Mouse (Mus musculus): ENCODE measurements around the gene Sh2d6. TPM values are rescaled to one million over a fixed set of nuclear protein-coding genes. Genes with fewer than 3 reads are reported as not detected.

The Sh2d6 gene
- polyA plus RNA-seq, 1 experiment: not detected

GRCm38 (mm10) chr6:72522288-72522687 lies 781 bp upstream of the Sh2d6 start:
- TF ChIP-seq CTCF (IDR thresholded peaks at IDR 0.05; ENCODE audit: low read depth, low read length) (no peak), POLR2A (IDR thresholded peaks at IDR 0.05; ENCODE audit: borderline replicate concordance, low read depth, low read length) (no peak)
- H3K27ac ChIP-seq (ENCODE audit: insufficient read depth, low read depth, low read length): peak overlapping the region; percentile 34
- peaks cover 27% of the 10 kb centered on the region for H3K4me1 ChIP-seq (ENCODE audit: control insufficient read depth, insufficient read depth, low read length)
- no peak overlapping the region for H3K4me3 ChIP-seq (ENCODE audit: insufficient read depth, low read length)

DNA sequence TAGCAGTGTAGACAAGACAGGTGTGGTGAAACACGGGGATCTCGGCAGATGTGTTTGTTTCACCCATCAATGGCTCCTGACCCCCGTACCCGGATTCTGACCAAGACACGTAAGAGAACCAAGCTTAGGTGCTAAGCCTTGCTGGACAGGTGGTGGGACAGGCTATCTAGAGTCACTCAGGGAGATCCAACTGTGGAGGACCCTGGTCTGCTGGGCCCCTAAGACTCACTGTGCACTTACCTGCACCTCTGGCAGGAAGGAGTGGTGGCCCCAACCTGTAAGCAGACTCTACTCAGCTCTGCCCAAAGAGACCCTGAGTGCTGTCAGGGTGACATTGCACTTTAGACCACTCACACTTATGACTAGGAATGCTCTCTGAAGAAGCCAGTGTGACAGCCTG lies 603 bp downstream of the Sh2d6 start:
- TF ChIP-seq CTCF (IDR thresholded peaks at IDR 0.05; ENCODE audit: low read depth, low read length): no peak
- no peak for TF ChIP-seq POLR2A (IDR thresholded peaks at IDR 0.05; ENCODE audit: borderline replicate concordance, low read depth, low read length)
- peaks cover 32% of the 10 kb centered on the region for H3K4me1 ChIP-seq (ENCODE audit: control insufficient read depth, insufficient read depth, low read length)
- H3K27ac ChIP-seq (ENCODE audit: insufficient read depth, low read depth, low read length): no peak overlapping the region
- no peak overlapping the region for H3K4me3 ChIP-seq (ENCODE audit: insufficient read depth, low read length)

DNA sequence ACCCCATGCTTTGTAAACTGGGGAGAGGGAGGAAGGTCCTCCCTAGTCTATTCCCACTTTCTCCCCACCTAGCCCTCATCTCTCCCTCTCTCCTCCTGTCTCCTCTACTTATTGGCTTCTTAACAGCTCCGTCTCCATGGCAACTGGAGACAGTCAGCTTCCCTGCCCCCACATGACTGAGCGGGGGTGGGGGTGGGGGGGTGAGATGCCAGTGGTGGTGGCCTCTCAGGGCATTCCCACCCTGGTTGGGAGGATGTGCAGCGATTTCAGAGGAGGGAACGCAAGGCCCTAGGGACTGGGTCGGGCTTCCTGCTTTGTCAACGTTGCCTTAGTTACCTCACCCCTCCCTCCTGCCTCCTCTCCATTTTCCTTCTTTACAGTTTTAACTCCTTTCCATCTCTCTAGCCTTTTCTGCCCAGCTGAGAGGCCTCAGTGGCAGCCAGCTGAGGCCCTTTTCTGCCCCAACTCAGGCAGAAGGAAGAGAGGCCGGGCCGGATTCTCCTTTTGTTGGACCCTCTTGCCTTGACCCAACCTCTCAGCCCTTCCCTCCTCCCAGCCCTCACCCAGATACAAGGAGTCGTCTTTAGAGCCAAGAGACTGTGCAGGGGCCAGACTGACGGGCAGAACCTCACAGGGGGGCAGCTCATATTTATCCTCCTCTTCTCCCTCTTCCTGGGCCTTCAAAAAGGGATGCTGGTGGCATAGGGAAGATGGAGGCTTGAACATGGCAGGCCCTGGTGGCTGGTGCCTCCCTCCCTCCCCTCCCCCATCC lies 1.4 kb downstream of the Sh2d6 start:
- Histone ChIP-seq H3K4me3 (ENCODE audit: insufficient read depth, low read length) (no peak overlapping the region), H3K4me1 (ENCODE audit: control insufficient read depth, insufficient read depth, low read length) (peaks cover 34% of the 10 kb centered on the region), H3K27ac (ENCODE audit: insufficient read depth, low read depth, low read length) (no peak overlapping the region)
- TF ChIP-seq CTCF (IDR thresholded peaks at IDR 0.05; ENCODE audit: low read depth, low read length) (no peak), POLR2A (IDR thresholded peaks at IDR 0.05; ENCODE audit: borderline replicate concordance, low read depth, low read length) (no peak)

- peaks cover 34% of the 10 kb centered on the region for H3K4me1 ChIP-seq (ENCODE audit: control insufficient read depth, insufficient read depth, low read length)
- H3K27ac ChIP-seq (ENCODE audit: insufficient read depth, low read depth, low read length): no peak overlapping the region
- TF ChIP-seq CTCF (IDR thresholded peaks at IDR 0.05; ENCODE audit: low read depth, low read length) (no peak), POLR2A (IDR thresholded peaks at IDR 0.05; ENCODE audit: borderline replicate concordance, low read depth, low read length) (no peak)
- H3K4me3 ChIP-seq (ENCODE audit: insufficient read depth, low read length): no peak overlapping the region
Observed at GRCm38 (mm10) chr6:72519303-72519702, 2.2 kb downstream of the Sh2d6 start.

DNA sequence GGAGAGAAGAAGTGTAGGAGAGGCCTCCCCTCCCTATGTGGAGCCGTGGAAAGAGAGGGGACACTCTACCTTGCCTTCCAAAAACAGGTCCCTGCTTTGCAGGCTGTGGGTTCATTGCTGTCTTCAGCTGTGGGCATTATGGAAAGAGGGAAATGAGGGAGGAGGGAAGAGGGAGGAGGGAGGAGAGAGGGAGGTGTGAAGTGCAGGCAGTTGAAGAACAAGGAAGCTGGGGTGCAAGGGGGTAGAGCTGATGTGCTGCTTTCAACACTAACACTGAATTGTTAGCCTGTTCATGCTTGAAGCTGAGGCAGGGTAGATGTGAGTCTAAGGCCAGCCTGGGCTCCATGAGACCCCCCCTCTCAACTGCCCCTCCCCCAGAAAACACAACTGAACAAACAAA lies 2.7 kb downstream of the Sh2d6 start:
- H3K4me3 ChIP-seq (ENCODE audit: insufficient read depth, low read length): no peak overlapping the region
- H3K27ac ChIP-seq (ENCODE audit: insufficient read depth, low read depth, low read length): no peak overlapping the region
- TF ChIP-seq CTCF (IDR thresholded peaks at IDR 0.05; ENCODE audit: low read depth, low read length) (no peak), POLR2A (IDR thresholded peaks at IDR 0.05; ENCODE audit: borderline replicate concordance, low read depth, low read length) (no peak)
- peaks cover 34% of the 10 kb centered on the region for H3K4me1 ChIP-seq (ENCODE audit: control insufficient read depth, insufficient read depth, low read length)

DNA sequence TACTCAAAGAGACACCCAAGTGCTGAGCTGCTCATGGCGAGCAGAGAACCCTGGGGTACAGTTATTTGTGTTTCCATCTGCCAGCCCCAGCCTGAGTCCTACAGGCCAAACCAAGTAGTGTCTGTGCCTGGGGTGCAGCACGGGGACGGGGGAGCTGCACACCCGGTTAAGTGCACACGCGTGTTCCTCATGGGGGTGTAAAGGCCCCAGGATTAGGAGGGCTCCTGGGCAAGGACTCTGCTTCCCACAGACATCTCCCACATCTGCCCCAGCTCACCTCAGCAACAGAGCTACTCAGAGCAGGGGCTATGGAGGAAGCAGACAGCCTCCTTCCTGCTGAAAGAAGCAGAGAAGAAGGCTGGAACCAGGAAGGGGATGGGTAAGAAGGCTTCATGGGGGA lies 5.9 kb downstream of the Sh2d6 start:
- TF ChIP-seq CTCF (IDR thresholded peaks at IDR 0.05; ENCODE audit: low read depth, low read length): no peak
- TF ChIP-seq POLR2A (IDR thresholded peaks at IDR 0.05; ENCODE audit: borderline replicate concordance, low read depth, low read length): no peak
- no peak overlapping the region for H3K27ac ChIP-seq (ENCODE audit: insufficient read depth, low read depth, low read length)
- H3K4me3 ChIP-seq (ENCODE audit: insufficient read depth, low read length): no peak overlapping the region
- H3K4me1 ChIP-seq (ENCODE audit: control insufficient read depth, insufficient read depth, low read length): peaks cover 37% of the 10 kb centered on the region

DNA sequence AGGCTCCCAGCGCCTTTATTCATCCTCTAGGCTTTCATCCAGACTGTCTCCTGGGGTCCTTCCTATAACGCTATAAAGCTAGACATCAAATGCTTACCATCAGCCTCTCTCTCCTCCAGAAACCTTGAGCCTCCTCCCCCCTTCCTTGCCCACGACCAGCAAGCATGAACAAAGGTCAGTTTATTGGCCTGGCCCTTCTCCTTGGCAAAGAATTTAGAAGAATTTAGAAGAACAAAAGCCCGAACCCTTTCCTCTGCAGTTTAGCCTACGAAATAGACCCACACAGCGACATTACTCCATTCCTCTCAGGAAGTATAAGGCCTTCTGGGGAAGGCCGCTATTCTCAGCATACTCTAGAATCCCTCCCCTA lies 8.5 kb downstream of the Sh2d6 start:
- H3K27ac ChIP-seq (ENCODE audit: insufficient read depth, low read depth, low read length): peak overlapping the region; percentile 95
- TF ChIP-seq POLR2A (IDR thresholded peaks at IDR 0.05; ENCODE audit: borderline replicate concordance, low read depth, low read length) (no peak), CTCF (IDR thresholded peaks at IDR 0.05; ENCODE audit: low read depth, low read length) (no peak)
- peak overlapping the region; percentile 73 for H3K4me3 ChIP-seq (ENCODE audit: insufficient read depth, low read length)
- H3K4me1 ChIP-seq (ENCODE audit: control insufficient read depth, insufficient read depth, low read length): peaks cover 42% of the 10 kb centered on the region

DNA sequence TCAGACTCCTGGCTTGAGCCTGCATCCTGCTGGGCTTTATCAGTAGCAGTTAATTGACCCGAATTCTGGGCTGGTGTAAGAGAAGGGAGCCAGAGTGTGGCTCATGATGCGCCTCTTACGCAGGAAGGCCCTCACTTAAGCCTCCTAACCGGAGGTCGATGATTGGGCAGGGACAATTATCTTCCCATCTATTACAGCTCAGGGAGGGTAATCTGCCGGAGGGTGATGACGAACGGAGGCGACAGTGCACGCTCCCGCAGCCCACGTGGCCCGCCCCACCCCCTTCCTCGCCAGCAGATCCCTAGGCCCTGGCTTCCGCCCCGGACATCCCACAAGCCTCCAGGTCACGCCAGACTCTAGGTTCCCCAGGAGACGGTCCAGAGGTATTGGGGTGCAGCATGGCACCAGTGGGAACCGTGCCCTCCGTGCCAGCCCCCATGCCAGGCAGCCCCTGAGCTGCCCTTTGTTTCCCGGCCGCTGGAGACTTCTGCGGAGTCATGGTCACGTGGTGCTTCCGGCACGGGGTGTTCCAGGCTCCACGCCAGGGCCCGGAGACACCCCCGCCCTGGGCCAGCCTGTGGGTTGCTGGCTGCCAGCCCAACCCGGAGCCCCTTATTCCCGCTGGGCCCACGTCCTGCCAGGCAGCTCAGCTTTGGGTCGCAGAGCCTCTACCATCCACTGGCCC lies 9.0 kb downstream of the Sh2d6 start:
- Histone ChIP-seq H3K4me3 (ENCODE audit: insufficient read depth, low read length) (peak overlapping the region; percentile 73), H3K4me1 (ENCODE audit: control insufficient read depth, insufficient read depth, low read length) (peaks cover 37% of the 10 kb centered on the region), H3K27ac (ENCODE audit: insufficient read depth, low read depth, low read length) (peak overlapping the region; percentile 95)
- TF ChIP-seq POLR2A (IDR thresholded peaks at IDR 0.05; ENCODE audit: borderline replicate concordance, low read depth, low read length) (no peak), CTCF (IDR thresholded peaks at IDR 0.05; ENCODE audit: low read depth, low read length) (no peak)

DNA sequence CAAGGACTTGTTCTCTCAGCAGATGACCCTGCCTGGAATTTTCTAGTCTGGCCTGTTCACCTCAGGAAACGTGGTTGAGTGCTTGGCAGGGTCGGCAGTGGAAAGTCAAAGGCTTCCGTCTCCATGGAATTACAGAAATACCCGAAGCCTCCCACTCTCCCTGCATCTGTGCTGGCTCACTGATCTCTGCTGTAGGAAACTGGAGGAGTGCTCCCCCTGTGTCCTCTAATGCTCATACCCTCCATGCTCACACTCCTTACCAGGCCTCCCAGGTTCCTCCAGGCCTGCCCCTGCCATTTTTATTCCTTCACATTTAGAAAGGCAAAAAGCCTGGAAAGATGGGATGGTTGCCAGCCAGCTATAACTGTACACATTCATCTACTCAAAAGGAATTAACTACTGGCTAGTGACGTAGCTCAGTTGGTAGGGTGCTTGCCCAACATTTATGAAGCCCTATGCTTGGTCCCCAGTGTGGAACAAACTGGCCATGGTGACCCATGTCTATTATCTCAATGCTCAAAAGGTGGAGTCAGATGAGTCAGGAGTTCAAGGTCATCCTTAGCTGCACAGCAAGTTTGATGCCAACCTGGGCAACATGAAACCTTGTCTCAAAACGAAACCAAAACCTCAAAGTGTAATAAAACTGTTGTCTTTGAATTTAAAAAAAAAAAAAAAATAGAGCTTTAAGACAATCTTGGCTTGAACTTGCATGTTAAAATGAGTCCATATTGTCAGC lies 10.7 kb downstream of the Sh2d6 start:
- H3K27ac ChIP-seq (ENCODE audit: insufficient read depth, low read depth, low read length): no peak overlapping the region

More for the DNA sequence above, 10.7 kb downstream of the Sh2d6 start:
- Histone ChIP-seq H3K4me1 (ENCODE audit: control insufficient read depth, insufficient read depth, low read length) (peaks cover 29% of the 10 kb centered on the region), H3K4me3 (ENCODE audit: insufficient read depth, low read length) (no peak overlapping the region)
- TF ChIP-seq CTCF (IDR thresholded peaks at IDR 0.05; ENCODE audit: low read depth, low read length) (no peak), POLR2A (IDR thresholded peaks at IDR 0.05; ENCODE audit: borderline replicate concordance, low read depth, low read length) (no peak)

Data from bone marrow macrophage, adult 2 months (primary cell).